Mouse (Mus musculus) liver, embryonic 14.5 days (tissue): Measurements from ENCODE around the gene Ntrk3.

Source experiments
- CTCF ChIP-seq: IDR thresholded peaks from 2 replicates; pipeline ENCODE4 v1.5.1; 2016; ENCODE audit warnings: antibody characterized with exemption, low read depth, control low read depth
- EP300 ChIP-seq: IDR thresholded peaks from 2 replicates; pipeline ENCODE4 v1.6.1; 2016; ENCODE audit warnings: antibody characterized with exemption, low read depth

DNA sequence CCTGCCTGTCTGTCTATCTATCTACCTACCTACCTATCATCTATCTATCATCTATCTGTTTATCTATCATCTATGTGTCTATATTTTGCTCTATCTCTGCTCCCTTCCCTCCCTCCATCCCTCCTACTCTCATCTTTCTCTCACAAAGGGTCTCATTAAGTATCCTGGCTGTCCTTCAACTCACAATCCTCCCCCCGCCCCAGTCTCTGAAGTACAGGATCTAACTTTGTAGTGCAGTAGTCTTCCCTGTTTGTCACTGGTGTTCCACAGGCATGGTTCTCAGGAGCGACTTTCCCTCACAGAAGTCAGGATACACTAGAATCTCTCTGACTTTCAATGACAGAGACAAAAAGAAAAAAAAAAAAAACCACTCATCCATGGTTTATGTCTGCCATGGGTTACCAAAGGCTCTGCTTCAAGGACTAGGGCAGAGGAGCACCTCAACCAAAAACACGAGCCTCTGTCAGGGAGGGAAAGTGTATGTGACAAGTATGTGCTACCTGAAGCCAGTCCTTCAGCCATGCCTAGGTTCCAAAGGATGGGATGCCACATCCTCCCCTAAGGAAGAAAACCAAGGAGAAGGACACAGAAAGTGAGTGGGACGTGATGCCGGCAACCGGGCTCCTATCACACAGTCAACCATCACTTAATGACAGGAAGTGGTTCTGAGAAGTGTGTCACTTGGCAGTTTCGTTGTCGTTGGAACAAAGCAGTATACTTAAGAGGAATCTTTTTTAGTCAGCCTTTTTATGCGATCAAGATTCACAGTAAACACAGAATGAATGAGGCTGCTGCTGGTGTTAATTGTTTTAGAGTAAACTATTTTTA lies 16.6 kb downstream of the Ntrk3 start:
- TF ChIP-seq CTCF, result no peak
- no peak for TF ChIP-seq EP300
